Mouse (Mus musculus): ENCODE results near the gene Akna. TPM values are rescaled to one million over a fixed set of nuclear protein-coding genes. Genes with fewer than 3 reads are reported as not detected.

Akna gene
- 334 TPM for polyA plus RNA-seq (2017; shearing (Covaris generic))

GRCm38 (mm10) chr4:63403040-63403959, at the start of gene Akna:
Gene Akna (minus strand): TSS chr4:63403354.

GRCm38 (mm10) chr4:63362150-63362549, 41.0 kb downstream of the Akna start, which contains the start of gene Orm2:
Gene Orm2 (plus strand): TSS chr4:63362449.

GRCm38 (mm10) chr4:63355877-63356665, 47.1 kb downstream of the Akna start, which contains the start of gene Orm3:
Gene Orm3 (plus strand): TSS chr4:63356162.

GRCm38 (mm10) chr4:63344295-63344694, 58.9 kb downstream of the Akna start, which contains the start of gene Orm1:
Gene Orm1 (plus strand): TSS chr4:63344560.

Other genes with a start within 250 kb of the Akna start
- gene Ambp, start 248.6 kb downstream of the Akna start, polyA plus RNA-seq (2017; shearing (Covaris generic)) = not detected
- gene Kif12, start 231.2 kb downstream of the Akna start, polyA plus RNA-seq (2017; shearing (Covaris generic)) = not detected
- 0.86 TPM for gene Col27a1, start 189.3 kb downstream of the Akna start, polyA plus RNA-seq (2017; shearing (Covaris generic))
- gene Orm1, start 58.8 kb downstream of the Akna start, polyA plus RNA-seq (2017; shearing (Covaris generic)) = not detected
- gene Orm3, start 47.2 kb downstream of the Akna start, polyA plus RNA-seq (2017; shearing (Covaris generic)) = 0.71 TPM
- gene Orm2, start 40.9 kb downstream of the Akna start, polyA plus RNA-seq (2017; shearing (Covaris generic)) = 0.47 TPM
- gene Whrn, start 92.6 kb upstream of the Akna start, polyA plus RNA-seq (2017; shearing (Covaris generic)) = 18.3 TPM
- gene Atp6v1g1, start 141.4 kb upstream of the Akna start, polyA plus RNA-seq (2017; shearing (Covaris generic)) = 141 TPM
- gene Tmem268, start 155.4 kb upstream of the Akna start, polyA plus RNA-seq (2017; shearing (Covaris generic)) = 27.6 TPM
- gene Gm11213, start 201.9 kb upstream of the Akna start, polyA plus RNA-seq (2017; shearing (Covaris generic)) = not detected
- not detected for gene Tex48, start 219.1 kb upstream of the Akna start, polyA plus RNA-seq (2017; shearing (Covaris generic))

All from CD4-positive, CD25-positive, alpha-beta regulatory T cell (primary cell).